Mouse (Mus musculus) kidney, postnatal 10 days (tissue): ENCODE results near the gene Lcn11.
"Not testable (repeated sequence)": the region's sequence is repeated elsewhere in the genome, so short reads cannot be mapped to it uniquely, and the experiment has no call there.

Experiments used
- DNase-seq: peaks from one replicate; pipeline ENCODE4 v3.0.0; 2021; ENCODE audit warnings: mixed read lengths

The Lcn11 gene

GRCm38 (mm10) chr2:25776717-25777116 is at the start of gene Lcn11:
Lcn11 (plus strand) TSS chr2:25777017.
- DNase-seq, result no peak

GRCm38 (mm10) chr2:25733199-25733930 is 43.5 kb upstream of the Lcn11 start:
- no peak for DNase-seq

GRCm38 (mm10) chr2:25736709-25737108 is 40.1 kb upstream of the Lcn11 start, which contains the start of gene Obp2b:
Obp2b (plus strand) TSS chr2:25737009.
- DNase-seq, result not testable (repeated sequence)

GRCm38 (mm10) chr2:25741671-25742070 is 35.1 kb upstream of the Lcn11 start:
- DNase-seq, result no peak

DNA sequence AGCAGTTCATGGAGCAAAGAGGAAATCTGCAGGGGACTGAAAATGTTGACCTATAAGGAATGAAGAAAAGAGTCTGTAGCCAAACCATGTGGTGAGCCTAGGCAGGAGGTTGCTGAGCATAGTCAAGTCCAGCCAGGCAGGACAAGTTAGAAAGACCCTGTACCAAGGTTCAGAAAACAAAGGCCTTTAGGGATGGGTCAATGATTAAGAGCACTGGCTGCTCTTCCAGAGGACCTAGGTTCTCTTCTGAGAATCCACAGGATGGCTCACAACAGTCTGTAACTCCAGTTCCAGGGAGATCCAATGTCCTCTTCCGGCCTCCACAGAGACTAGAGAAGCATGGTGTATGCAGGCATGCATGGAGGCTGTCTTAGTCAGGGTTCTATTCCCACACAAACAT is 22.6 kb upstream of the Lcn11 start:
- DNase-seq, result no peak

DNA sequence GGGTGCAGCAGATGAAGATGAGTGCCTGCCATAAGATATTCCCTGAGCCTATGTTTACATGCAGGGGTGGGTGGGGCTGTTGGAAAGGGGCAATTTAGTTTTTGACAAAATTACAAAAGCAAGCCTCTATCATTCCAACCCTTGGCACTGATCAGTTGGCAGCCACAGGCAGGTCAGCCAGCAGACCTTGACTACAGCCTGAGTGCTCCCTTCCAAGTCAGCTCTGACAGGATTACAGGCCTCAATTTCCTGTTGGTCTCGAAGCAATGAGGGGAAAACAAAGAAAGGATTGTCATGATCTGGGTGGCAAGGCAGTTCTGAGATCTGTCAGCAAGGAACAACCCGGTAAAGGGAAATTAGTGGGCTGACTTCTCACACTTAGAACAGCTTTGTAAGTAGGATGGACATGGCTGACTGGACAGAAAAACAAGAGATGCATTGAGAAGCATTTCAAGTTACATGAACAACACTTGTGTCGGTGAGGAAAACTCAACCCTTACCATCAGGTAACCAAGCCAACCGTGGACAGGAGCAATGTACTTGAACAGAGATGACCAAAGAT is 18.7 kb upstream of the Lcn11 start:
- no peak for DNase-seq

GRCm38 (mm10) chr2:25765269-25765668 is 11.5 kb upstream of the Lcn11 start, which contains the start of gene Lcn3:
Lcn3 (plus strand) TSS chr2:25765569.
- DNase-seq, result no peak

- no peak for DNase-seq
Measured at GRCm38 (mm10) chr2:25767764-25768163, 9.1 kb upstream of the Lcn11 start.

DNA sequence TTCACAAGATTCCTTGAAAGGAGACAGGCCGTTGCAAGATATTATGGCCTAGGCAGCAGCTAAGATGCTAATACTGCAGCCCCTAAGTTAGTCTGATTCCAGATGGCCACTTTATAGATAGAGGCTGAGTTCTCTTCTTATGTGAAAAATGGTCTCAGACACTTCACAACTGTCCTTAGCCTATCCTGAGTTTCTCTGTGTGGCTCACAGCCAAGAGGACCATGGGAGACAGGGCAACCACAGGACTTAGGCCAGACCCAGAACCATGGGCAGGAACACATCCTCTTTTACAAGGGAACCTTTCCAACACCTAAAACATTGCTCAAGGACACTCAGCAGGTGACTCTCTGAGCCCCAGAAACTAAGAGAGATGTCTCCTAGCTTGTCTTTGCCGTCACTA is 3.3 kb upstream of the Lcn11 start:
- DNase-seq, result peak; percentile 10

GRCm38 (mm10) chr2:25774640-25775039 is 2.2 kb upstream of the Lcn11 start:
- no peak for DNase-seq

DNA sequence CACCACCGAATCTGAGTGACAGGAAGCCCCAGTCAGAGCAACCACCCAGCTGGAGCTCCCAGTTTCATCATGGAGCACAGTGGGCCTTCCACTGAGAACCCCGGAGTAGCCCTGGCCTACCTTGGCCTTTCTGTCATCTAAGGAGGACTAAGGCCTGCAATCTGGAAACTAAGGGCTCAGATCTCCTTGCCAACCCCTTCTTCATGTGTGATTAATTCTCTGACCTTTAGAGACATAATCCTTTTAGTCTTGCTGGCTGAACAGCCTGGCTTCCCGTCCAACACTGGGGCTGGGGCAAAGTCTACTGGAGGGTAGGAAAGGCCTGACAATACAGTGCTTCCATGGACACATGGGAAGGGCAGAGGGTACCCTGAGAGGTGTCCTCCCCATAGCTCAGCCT is 826 bp upstream of the Lcn11 start:
- no peak for DNase-seq

GRCm38 (mm10) chr2:25779076-25779475 is 2.3 kb downstream of the Lcn11 start:
- DNase-seq, result no peak

- DNase-seq, result no peak
Measured at GRCm38 (mm10) chr2:25780921-25781320, 4.1 kb downstream of the Lcn11 start.

GRCm38 (mm10) chr2:25781957-25782356 is 5.1 kb downstream of the Lcn11 start, which contains the start of gene Gm13539:
Gm13539 (plus strand) TSS chr2:25782257.
- DNase-seq, result no peak

GRCm38 (mm10) chr2:25785573-25786322 is 8.9 kb downstream of the Lcn11 start:
- no peak for DNase-seq

- DNase-seq, result no peak
Measured at GRCm38 (mm10) chr2:25789092-25789491, 12.3 kb downstream of the Lcn11 start.

- peak; percentile 20 for DNase-seq
Measured at GRCm38 (mm10) chr2:25797635-25798034, 20.8 kb downstream of the Lcn11 start.

- no peak for DNase-seq
Measured at GRCm38 (mm10) chr2:25798065-25798464, 21.2 kb downstream of the Lcn11 start.

DNA sequence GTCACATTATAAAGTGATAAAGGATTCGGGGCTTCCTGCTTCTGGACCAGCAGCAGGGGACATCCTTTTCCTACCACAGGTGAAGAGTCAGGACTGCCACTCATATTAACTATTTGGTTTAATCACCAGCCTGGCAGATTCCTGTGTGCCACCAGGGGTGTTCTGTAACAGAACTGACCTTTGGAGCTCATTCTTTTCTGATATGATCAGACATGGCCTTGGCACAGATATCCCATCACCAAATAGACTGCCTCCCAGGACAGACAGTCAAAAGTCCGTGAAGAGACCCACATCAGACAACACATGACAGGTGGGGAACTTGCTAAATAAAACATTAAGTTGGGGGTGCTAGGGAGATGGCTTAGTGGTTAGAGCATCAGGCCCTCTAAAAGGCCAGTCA is 34.9 kb downstream of the Lcn11 start:
- DNase-seq, result no peak

GRCm38 (mm10) chr2:25813364-25813763 is 36.5 kb downstream of the Lcn11 start:
- no peak for DNase-seq

DNA sequence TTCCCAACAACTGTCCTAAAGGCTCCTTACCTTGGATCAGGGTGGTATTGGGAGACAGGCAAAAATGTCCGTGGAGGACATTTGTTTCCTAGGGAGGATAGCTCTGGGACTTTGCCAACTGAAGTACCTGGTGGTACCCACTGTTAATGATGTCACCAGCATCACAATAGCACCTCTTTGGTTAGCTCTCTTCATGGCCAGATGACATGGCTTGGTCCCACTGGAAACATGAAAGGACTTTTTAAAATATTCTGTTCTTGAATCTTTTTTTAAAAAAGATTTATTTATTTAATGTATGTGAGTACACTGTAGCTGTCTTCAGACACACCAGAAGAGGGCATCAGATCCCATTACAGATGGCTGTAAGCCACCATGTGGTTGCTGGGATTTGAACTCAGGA is 38.9 kb downstream of the Lcn11 start, which contains the start of gene Glt6d1:
Gene Glt6d1, minus strand, starts transcription at position 101 of the 400 bp plus-strand sequence.
- DNase-seq, result not testable (repeated sequence)

DNA sequence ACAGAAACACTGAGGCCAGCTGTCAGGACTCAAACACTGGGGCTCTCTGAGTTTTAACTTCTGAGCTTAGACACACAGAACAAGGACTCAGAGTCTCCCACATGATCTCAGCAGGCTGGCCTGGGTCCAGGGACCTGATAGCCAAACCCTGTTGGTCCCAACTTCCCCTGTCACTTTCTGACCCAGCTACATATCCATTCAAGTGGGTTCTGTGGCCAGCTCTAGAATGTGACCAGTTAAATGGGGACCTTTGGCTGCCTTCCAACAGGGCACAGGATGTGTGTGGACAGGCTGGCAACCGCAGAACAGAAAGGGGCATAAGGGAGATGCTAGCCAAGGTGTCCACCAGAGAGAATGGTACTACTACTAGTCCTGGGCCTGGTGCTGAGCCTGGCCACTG is 46.0 kb downstream of the Lcn11 start, which contains the start of gene Lcn9:
Gene Lcn9, plus strand, starts transcription at position 348 of the 400 bp plus-strand sequence.
- peak; percentile 21 for DNase-seq

DNA sequence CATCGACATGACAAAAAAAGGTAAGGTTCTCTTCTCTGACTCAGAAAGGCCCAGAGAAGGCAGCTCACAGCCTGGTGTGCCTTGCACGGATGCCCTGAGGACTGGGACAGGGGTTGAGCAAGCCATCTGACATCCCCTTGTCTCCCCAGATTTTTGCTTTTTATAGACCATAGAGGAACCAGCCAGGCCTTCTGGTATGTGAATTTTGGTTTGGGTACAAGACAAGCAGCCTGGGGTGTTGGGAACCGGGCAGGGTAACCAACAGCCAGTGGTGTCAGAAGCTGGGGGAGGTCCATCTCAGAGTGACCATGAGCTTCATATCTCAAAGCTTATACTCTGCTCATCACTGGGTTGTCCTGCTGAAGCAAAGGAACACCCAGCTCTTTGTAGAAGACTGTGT is 47.9 kb downstream of the Lcn11 start:
- no peak for DNase-seq
